Mouse (Mus musculus): ENCODE data around the gene Elane.

Elane gene

GRCm38 (mm10) chr10:79880721-79881120 lies 5.3 kb upstream of the Elane start:
- intact Hi-C loops (cut with DNase I), result loop anchor here (5.0 kb wide), 2 partner anchors 42 to 48 kb away; partner anchors contain the start of gene R3hdm4

GRCm38 (mm10) chr10:79881981-79882380 lies 4.1 kb upstream of the Elane start:
- intact Hi-C loops (cut with DNase I), result loop anchor here (5.0 kb wide), 2 partner anchors 40 to 50 kb away; partner anchors contain the start of gene R3hdm4

DNA sequence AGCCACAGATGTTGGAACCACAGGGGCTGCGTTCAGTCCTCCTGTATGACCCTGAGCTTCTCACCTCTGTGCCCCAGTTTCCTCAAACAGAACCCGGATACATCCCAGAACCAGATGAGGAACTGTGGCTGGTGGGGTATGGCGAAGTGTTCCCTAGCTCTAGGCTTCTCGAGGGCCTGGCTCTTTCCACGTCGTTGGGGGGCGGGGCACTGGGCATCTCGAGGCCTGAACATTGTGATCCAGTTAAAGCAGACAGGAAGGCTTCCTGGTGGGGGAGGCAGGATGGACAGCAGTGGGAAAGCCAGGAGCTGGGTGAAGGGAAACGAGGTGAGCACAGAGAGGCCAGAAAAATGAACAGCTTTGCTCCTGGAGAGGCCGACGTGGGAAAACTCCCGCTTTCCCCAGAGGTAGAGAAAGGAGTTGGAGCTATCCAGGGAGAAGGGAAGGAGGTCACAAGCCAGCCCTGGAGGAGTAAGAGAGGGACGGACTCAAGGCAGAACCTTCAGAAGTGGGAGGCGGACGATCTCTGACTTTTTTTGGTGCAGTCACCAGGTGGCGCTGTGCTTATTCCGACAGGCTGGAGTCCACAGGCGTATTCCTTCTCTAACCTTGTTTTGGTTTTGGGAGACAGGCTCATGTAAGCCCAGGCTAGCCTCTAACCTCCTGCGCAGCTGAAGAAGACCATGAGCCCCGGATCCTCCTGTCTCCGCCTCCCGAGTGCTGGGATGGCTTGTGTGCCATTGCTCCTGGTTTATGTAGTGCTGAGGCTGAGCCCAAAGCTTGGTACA lies 2.6 kb upstream of the Elane start:
- intact Hi-C loops (cut with DNase I), result loop anchor here (5.0 kb wide), 2 partner anchors 39 to 51 kb away; partner anchors contain the start of gene R3hdm4

- intact Hi-C loops (cut with DNase I), result loop anchor here (5.0 kb wide), 2 partner anchors 38 to 52 kb away; partner anchors contain the start of gene R3hdm4
Measured at GRCm38 (mm10) chr10:79884446-79884845, 1.6 kb upstream of the Elane start.

GRCm38 (mm10) chr10:79884938-79885337 lies 1.1 kb upstream of the Elane start:
- intact Hi-C loops (cut with DNase I), result loop anchor here (5.0 kb wide), 2 partner anchors 37 to 53 kb away; partner anchors contain the start of gene R3hdm4

- intact Hi-C loops (cut with DNase I), result no loop called here
Measured at GRCm38 (mm10) chr10:79886611-79887010, 564 bp downstream of the Elane start.

- intact Hi-C loops (cut with DNase I), result no loop called here
Measured at GRCm38 (mm10) chr10:79889386-79889785, 3.3 kb downstream of the Elane start.

GRCm38 (mm10) chr10:79890670-79891069 lies 4.6 kb downstream of the Elane start, which contains the start of gene Cfd:
TSS of gene Cfd (plus strand) at chr10:79890853.
- intact Hi-C loops (cut with DNase I), result loop anchor here (5.0 kb wide), 1 partner anchor 67 kb away; no protein-coding TSS in a partner anchor

DNA sequence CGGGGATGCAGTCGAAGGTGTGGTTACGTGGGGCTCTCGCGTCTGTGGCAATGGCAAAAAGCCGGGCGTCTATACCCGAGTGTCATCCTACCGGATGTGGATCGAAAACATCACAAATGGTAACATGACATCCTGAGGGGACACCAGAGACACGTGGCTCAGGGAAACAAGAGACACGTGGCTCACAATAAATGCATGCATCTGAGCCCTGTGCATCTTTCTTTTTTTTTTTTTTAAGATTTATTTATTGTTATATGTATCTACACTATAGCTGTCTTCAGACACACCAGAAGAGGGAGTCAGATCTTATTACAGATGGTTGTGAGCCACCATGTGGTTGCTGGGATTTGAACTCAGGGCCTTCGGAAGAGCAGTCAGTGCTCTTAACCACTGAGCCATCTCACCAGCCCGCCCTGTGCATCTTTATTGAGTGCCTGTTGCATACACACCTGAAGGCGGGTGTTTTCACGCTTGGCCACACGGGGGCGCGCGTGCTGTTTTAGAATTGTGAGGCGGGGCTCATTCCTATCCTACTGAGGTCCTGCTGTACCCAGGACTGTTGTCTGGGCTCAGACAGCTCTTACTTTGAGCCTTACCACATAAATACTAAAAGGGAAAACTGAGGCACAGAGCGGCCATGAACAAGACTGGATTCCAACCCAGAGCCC lies 6.5 kb downstream of the Elane start:
- intact Hi-C loops (cut with DNase I), result loop anchor here (5.0 kb wide), 1 partner anchor 65 kb away; no protein-coding TSS in a partner anchor

- intact Hi-C loops (cut with DNase I), result no loop called here
Measured at GRCm38 (mm10) chr10:79896306-79896705, 10.3 kb downstream of the Elane start.

DNA sequence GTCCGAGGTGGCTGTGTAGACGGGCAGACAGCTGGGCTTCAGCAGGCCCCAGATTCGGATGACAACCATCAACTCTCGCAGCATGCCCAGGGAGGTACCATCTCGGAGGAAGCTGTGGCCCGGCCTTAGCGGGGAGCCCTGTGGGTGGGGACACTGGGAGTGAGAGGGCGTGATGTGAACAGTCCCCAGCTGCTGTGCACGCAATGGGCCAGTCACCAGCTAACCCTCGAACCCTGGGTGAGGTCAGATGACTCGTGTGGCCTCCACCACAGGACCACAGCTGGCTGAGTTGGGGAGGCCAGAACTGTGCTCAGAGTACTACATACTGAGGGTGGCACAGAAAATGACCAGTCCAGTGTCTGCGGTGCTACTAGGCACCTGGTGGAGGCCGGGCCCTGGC lies 10.8 kb downstream of the Elane start:
- intact Hi-C loops (cut with DNase I), result no loop called here

GRCm38 (mm10) chr10:79897316-79898245 lies 11.5 kb downstream of the Elane start:
- intact Hi-C loops (cut with DNase I), result no loop called here

- intact Hi-C loops (cut with DNase I), result no loop called here
Measured at GRCm38 (mm10) chr10:79900951-79901410, 14.9 kb downstream of the Elane start.

DNA sequence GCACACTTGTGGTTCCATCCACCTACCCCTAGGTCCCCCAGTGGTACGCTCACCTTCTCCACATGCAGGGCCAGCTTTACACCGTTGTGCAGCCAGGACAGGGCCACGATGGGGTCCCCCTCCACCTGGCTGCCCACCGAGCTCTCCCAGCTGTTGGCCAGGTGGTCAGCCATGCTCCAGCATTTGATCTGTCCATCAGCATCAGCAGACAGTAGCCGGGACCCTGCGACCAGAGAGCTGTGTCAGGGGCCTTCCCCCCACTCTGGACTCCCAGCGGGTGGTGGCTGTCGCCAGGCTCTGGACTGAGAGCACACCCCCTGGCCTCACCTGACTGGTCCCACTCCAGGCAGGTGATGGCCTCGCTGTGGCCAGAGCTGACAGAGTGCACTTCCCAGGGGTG lies 20.7 kb downstream of the Elane start:
- intact Hi-C loops (cut with DNase I), result no loop called here

DNA sequence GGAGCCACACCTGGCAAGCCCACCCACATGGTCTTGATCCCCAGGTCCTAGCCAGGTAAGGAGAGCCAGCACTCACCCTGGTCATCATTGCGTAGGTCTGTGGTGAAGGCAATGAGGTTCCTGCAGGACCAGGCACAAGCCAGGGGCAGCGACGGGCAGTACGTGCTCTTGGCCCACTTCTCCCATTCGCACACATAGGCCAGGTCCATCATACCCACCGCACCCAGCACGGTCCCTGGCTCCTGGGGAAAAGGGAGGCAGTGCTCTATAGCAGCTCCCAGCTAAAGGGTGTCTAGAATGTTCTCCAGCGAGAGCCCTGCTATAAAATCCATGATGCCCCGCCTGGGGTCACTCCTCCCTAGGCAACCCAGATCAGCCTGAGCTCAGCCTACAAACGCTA lies 21.4 kb downstream of the Elane start:
- intact Hi-C loops (cut with DNase I), result no loop called here

GRCm38 (mm10) chr10:79908167-79909091 lies 22.4 kb downstream of the Elane start, which contains the start of gene Med16:
TSS of gene Med16 (minus strand) at chr10:79908923.
- intact Hi-C loops (cut with DNase I), result no loop called here

DNA sequence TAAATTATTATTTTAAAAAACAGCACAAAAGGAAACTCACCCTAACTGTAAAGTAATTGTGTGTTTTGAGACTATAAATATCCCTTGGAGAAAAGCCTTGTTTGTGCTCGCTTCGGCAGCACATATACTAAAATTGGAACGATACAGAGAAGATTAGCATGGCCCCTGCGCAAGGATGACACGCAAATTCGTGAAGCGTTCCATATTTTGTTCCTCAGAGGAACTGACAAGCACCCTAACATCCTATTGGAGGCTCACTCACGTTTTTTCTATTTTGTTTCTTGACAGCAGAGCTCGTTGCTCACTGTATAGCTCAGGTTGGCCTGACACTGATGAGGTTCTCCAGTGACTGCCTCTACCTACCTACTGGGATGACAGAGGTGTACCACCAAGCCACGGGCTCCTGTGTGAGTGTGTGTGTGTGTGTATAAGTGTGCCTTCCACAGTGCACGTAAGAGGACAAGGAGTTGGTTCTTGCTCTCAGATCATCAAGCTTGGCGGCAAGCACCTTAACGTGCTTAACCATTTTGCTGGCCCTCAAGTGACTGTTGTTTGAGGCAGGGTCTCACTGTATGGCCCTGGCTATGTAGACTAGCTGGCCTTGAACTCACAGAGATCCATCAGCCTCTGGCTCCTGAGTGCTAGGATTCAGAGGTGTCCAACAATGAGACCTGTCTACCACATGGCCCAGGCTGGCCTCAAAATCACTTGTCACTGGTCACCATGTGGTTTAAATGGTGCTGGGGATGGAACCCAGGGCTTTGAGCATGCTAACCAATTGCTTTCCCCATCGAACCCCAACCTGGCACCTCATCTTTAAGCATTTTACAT lies 23.3 kb downstream of the Elane start:
- intact Hi-C loops (cut with DNase I), result no loop called here

DNA sequence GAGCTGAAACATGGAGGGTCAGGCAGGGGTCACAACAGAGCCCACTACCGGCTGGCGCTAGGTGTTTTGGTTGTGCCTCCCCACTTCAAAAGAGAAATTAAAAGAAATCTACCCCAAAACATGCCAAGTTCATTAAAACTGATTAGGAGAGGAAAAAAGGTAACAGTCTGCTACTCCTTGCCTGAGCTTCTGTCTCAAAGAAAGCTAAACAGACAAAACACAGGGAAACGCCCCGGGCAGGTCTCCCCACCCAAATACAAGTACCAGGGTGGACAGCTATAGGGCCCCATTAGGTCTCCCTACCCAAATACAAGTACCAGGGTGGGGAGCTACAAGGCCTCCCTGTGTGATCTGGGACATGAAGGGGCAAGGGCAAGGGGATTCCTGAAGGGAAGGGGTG lies 24.5 kb downstream of the Elane start, which contains the start of gene Gm26602:
Gene Gm26602, plus strand, starts transcription at position 301 of the 400 bp plus-strand sequence.
- intact Hi-C loops (cut with DNase I), result no loop called here

DNA sequence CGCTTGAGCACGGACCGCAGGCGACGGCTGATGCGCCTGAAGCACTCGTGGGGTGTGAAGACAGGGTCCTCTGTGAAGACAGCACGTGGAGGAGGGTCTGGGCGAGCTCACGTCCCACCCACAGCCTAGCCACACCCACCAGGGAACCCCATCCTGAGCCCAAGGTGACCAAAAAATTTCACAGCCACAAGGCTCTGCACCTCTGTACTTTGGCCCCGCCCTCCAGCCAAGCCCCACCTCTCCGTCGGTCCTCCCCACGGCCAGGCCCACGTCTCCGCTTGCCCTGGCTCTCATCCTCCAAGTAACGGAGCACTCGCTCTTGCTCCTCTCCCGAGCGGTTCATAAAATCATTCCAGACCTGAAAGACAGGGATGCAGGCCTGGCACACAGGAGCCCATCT lies 26.4 kb downstream of the Elane start:
- intact Hi-C loops (cut with DNase I), result no loop called here
